Mouse (Mus musculus) adrenal gland, postnatal 10 days (tissue): Measurements from ENCODE around the gene Trak1. TPM values are rescaled to one million over a fixed set of nuclear protein-coding genes. Genes with fewer than 3 reads are reported as not detected.
A peak's percentile ranks its signal among the peaks of the same experiment; 100 is the strongest.
"Not testable (repeated sequence)": the region's sequence is repeated elsewhere in the genome, so short reads cannot be mapped to it uniquely, and the experiment has no call there.

Experiments
- DNase-seq: peaks from one replicate; pipeline ENCODE4 v3.0.0; 2021; ENCODE audit warnings: mixed read lengths
- total RNA-seq, 2 experiments: library from RNA; stranded (reverse); gene quantifications; 2 replicates each; pipeline ENCODE4 v1.2.3; 2021

Trak1 gene
- total RNA-seq, 2 experiments from 2014 or later: 84.0 to 117 TPM

DNA sequence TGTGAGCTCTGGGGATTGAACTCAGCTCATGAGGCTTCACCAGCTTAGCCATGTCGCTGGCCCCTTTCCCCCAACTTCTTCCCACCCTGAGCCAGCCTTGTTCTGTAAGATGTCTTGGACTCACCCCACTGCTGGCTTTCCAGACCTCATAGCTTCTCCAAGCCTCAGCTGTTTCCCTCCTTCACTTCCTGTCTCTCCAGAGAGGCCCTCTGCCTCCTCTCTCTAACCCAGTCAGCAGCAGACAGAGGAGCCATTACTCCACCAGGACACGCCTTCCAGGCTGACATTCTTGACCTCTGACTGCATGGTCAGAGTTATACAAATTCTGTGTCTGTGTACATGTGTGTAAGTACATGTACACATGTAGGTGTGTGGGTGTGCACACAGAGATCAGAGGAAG, 23.1 kb downstream of the Trak1 start:
- no peak for DNase-seq

DNA sequence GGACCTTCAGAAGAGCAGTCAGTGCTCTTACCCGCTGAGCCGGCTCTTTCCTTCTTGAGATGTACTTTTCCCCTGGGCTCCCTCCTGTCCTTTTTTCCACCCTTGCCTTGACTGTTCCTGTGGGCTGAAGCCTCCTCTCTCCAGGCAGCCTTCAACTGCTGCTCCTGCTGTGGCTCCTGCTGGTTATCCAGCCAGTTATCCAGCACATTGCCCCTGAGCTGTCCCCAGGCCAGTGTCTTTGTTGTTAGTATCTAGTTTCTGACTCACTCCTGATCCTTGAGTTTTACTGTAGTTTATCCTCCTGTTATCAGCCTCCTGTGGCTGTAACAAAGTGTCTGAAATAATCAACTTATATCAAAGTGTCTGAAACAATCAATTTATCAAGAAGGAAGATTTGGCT, 23.8 kb downstream of the Trak1 start:
- DNase-seq: no peak

DNA sequence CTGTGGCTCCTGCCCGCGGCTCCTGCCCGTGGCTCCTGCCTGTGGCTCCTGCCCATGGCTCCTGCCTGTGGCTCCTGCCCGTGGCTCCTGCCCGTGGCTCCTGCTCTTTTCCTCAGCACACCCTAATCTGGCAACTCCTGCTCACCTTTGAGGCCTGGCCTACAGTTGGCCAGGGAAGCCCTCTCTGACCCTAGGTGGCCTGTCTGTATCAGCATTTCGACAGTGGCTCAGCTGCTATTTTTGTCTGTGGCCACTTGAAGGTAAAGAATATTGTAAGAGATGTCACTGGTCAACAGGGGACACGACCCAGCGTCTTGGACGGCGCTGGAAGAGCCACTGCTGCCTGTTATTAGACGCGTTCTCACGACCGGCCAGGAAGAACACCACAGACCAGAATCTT, 24.7 kb downstream of the Trak1 start:
- no peak for DNase-seq

DNA sequence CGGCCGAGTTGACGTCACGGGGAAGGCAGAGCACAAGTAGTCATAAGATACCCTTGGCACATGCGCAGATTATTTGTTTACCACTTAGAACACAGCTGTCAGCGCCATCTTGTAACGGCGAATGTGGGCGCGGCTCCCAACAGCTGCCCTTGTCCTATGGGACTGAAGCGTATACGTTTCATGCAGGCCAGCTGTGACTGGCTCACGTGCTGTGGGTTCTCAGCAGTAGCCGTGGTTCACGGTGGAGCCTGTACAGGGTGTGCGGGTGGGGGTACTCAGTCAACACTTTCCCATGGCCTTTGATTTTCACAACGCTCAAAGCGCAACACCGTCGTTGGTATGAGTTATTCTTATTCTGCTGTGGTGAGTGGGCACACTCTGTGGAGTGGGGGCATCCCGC, 31.0 kb downstream of the Trak1 start:
- DNase-seq: not testable (repeated sequence)

DNA sequence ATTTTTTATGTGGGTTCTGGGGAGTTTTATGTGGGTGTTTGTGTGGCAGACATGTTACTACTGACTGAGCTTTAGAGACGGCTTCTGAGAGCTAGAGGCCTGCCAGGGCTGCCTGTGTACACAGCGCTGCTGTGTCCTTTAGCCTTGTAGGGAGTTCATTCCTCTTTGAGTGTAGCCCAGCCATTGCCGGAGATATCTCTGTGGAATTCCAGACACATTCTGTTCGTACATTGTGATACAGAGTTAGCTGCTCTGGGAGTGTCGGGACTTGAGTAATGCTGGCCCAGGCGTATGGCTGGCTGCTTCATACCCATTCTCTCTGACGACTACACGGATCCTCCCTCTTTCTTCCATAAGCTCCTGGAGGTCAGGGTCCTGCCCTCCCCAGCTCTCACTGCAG, 31.9 kb downstream of the Trak1 start:
- no peak for DNase-seq

DNA sequence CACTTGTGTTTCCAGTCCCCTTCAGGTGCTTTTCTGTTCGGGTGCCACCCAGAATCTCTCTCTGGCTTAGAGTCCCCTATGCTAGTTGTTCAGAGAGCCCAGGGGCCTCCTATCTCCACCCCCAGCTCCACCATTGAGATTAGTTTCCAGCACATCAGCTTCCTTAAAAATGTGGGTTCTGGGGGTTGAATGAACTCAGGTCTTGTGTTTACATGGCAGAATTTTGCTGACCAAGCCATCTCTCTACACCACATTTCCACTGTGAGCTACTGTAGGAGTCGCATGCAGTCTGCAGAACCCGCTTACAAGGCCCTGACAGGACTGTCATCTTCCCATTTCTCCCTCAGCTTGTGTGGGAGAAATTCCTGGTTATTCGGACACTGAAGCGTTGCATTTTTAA, 32.8 kb downstream of the Trak1 start:
- no peak for DNase-seq

DNA sequence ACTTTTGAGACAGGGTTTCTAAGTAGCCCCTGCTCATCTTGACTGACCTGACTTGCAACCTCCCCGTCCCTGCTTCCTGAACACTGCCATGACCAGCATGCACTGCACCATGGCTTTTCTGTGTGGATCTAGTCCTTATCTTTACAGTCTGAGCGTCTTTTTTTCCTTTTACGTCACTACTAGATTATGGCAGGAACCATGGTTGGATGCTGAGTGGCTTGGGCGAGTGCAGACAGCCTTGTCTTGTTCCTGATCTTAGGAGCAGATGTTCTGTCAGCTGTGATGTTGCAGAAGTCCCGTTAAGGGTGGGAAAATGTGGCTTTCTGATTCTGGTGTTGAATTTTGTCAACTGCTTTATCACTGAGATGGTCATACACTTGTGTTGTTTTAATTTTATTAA, 34.1 kb downstream of the Trak1 start:
- no peak for DNase-seq

DNA sequence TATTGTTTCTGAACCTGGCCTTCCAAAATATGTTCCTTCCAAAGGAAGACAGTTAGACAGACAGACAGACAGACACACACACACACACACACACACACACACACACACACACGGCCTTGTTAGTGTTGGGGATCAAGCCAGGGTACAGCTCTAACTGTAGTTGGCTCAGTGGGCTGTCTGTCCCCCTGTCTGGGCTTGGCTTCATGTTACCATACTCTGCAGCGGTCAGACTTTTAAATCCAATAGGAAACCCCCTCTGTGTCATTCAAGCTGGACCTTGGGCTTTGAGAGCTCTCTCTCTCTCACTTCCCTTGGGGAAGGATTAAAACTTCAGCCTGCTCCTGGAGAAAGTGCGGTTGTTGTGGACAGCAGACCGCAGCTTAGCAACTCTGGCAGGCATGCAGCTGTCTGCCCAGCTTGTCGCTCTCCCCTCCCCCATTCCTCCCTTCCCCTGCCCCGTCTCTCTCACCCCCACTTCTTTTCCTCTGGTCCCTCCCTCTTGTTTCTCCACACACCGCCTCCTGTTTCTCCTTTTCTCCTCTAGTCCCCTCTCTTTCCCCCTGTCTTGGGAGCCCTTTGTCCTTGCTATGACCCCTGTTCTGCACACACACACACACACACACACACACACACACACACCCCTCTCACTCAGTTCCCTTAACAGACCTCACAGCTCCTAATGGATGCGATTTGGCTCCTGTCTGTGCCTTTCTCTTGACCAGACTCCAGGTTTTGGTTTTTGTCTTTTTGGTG, 34.8 kb downstream of the Trak1 start:
- DNase-seq: peak; percentile 68

DNA sequence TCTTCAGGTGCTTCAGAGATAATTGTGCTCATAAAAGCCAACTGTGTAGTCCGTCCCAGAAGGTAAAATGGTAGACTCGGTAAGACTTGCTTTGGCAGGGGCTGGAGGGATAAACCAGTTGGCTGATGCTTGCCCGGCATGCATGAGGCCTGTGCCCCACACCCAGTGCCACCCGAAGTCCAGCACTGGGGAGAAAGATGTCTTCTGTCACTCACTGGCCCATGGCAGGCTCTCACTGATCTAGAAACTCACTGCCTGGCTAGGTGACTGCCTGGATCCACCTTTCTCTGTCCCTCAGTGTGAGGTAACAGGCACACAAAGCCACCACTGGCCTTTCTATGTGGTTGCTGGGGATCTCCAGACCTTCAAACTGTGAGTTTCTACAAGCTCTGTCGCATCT, 36.3 kb downstream of the Trak1 start:
- DNase-seq: no peak

DNA sequence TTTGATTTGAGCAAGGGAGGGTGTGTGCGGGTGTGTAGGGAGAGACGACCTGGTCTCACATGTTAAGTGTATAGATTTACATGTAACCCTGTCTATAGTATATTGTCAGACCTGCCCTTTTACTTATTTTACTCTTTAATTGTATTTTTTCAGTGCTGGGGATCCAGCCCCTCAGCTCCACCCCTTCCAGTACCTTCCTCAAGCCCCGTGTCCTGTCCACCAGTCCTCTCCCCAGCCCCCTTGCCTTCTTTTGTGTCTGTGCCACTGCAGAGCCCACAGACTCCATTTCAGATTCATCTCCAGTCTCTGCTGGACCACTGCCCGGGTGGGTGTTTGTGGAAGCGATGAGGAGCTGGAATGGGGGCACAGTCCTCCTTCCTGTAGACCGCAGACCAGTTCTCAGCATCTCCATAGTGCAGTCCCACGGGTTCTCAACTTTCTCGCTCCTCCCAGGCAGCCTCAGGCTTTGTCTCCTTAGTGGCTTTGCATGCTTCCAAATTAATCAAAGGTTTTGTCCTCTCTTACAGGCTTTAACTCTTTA, 37.1 kb downstream of the Trak1 start:
- no peak for DNase-seq

DNA sequence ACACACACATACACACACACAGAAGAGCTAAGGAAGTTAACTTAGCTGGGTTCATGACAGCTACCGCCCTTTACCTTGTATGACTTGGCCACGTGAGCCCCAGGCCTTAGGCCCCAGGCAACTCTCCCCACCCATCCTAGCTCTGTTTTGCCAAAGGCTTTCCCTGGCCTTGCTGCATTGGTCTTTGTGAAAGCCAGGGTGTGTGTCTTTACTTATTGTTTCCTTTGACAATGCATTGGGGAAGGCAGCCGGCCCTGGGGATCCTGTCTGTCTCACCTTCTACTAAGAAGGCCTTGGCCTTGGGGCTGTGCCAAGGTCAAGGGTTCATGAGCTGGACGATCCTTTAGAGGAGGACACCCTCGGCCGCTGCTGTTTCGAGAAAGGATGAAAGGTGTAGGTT, 38.3 kb downstream of the Trak1 start:
- no peak for DNase-seq

DNA sequence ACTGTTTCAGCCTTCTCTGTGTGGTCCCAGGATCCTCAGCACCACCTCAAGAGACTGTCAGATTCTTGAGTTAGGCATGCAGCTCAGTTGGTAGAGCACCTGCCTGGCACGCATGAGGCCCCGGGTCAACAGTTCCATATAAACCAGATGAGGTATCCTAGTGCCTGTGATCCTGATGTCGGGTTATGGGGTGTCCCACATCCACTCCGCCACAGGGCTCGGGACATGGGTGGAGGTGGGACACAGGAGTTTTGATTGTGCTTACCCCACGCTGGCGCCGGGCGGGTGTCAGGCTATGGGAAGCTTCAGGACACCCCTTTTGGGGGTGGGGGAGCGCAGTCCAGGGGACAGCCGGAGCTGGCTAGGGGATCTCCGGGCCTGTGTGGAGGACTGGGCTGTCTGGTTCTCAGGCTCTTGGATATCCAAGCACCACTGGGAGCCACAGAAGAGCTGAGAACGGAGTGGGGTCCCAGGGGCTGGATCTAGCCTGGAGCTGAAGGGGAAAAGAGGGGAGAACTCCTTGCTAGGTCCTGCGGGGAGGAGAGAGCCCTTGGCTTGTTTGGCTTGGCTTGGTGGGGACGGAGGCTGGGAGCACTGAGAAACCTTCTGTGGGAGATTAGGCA, 39.1 kb downstream of the Trak1 start:
- no peak for DNase-seq

DNA sequence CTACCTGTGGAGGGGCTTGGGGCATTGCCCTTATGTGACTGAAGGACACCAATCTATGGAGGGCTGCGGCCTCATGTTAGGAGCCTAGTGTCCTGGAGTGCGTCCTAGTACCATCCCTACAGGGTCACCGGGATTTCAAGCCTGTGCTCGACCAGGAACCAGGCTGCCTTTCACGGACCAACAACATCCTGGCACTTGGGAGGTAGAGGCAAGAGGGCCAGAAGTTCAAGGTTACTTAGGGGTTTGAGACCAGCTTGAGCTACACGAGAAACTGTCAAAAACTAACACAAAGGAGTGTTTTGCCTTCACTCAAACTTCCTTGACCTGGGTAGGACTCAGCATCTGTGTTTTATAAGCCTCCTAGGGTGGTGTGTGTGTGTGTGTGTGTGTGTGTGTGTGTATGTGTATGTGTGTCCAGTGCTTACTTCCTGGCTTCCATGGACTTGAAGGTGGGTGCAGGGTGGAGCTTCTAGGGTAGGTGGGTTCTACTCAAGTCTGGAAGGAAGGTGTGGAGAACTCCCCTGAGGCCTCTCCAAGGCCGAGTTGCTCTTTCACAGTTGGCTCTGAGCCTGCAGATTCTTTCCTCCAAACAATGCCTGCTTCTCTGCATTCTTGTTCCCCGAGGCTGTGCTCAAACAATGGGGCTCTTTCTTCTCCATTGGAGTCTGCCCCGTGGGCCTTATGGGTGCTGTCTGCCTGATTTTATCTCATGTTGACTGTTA, 40.1 kb downstream of the Trak1 start:
- DNase-seq: no peak

DNA sequence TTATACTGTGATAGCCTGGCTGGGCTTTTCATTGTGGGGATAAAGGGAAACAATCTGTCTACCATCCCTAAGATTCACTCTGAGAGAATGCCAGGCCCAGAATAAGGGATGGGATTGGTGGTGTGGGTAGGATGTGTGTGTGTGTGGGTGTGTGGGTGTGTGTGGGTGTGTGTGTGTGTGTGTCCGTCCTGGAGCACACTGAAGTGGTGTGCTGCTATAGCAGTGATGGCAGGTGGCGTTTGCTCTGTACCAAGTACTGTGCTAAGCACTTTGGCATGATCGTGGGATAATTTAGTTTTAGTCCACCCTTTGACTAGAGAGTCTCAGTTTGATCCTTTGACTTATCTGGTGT, 40.6 kb downstream of the Trak1 start:
- no peak for DNase-seq

DNA sequence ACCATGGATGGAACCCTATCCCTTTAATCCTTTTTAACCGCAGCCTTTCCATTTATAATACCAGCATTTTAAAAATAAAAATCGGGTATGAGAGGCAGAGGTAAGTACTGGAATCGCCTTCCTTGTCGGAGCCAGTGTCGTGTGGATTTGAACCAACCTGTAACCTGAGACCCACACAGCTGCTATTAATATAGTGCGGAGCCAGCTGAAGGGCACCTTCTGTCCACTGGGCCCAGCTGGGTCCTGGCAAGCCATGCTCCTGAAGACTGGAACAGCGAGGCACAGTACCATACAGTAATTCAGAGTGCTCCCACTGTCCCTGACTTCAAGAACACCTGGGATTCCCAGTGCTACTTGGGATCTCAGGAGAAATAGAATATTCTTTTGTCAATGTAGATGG, 44.5 kb downstream of the Trak1 start:
- DNase-seq: no peak

DNA sequence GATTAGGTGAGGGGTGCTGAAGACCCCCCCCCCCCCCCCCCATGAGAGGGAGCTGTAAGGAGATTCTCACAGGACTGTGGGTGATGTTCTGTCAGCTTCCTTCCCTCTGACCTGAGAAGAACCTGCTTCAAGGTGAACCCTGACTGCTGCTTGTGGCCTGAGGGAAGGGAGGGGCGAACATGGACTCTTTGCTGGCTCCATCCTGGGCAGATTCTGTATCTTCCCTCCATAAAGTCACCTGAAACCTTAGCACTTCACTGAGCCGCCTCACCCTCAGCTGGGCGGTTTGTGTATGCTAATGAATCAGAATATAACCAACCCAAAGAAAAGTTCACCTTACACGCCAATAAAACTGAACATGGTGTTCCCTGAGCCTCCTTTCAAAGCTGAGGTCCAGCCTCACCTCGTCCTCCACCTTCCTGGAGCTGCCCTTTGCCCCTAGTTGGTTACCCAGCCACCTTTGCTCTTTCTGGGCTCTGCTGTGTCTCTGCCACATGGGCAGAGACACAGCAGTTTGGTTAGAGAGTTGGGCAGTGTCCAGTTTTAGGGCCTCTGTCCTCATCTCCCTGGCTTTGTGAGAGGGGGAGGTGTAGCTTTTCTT, 45.3 kb downstream of the Trak1 start:
- no peak for DNase-seq

DNA sequence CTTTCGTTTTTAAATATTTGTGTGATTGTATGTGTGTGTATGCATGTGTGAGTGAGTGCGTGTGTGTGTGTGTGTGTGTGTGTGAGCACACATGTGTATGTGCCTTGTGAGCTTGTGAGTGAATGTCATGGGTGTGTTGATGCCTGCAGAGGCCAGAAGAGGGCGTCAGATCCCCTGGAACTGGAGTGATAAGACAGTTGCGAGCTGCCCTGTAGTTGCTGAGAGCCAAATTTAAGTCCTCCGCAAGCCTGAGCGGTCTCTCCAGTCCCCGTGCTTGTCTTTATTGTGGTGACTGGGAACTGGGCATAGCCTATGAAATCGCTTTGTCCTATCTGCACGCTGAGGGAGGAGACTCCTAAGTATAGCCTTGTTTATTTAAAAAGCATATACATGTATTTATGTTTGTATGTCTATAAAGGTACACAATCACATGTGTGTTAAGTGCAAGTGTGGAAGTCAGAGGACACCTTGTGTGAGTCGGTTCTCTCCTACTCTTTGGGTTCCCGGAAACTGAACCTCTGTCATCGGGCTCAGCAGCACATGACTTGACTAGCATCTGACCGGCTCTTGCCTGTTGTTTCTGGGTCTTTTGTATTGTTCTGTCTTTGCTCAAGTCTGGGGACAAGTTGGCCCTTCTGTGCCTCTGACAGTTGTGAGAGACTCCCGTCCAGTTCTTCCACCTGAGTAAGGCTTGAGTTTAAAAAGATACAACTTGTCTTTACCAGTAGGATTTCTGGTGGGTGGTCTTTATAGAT, 46.0 kb downstream of the Trak1 start:
- no peak for DNase-seq

DNA sequence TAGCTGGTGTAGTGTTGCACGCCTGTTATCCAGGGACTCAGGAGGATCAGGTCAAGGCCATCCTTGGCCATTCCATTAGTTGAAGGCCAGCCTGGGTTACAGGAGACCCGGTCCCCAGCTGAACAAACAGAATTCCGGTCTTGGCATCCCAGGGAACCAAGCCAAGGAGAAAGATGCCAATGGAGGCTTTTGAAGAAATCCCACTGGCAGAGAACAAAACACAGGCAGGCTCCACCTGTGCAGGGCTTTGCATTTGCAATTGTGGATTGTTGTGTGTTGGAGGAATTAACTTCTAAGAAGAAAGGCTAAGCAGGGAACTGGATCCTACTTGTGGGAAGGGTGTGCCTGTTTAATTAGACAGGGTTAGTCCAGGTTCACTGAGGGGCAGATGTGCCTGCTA, 47.0 kb downstream of the Trak1 start:
- no peak for DNase-seq

DNA sequence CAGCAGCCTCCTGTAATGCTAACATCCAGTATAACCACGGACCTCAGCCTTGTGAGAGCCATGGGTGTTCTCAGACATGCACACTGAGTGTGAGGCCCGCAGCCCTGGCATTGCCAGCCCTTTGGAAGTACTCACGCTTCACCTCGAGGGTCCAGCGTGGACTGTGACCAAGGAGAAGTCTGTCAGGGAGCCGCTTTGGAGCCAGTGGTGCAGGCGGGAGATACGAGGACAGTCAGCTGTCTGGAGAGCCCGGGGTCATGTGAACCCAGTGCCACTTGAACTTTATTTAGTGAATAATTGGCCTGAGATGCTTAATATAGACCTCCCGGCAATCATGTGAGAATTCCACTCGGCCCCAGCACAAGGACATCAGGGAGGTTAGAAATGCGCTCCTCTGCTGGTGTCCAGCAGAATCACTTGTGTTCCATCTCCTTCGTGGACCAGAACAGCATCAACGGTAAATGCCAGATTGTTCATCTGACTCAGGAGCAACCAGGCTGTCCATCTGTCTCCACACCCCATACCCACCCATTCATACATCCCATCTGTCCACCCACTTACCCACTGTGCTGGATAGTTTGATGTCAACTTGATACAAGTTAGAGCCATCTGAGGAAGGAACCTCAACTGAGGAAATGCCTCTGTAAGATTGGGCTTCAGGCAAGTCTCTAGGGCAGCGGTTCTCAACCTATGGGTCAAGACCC, 48.3 kb downstream of the Trak1 start:
- DNase-seq: no peak

DNA sequence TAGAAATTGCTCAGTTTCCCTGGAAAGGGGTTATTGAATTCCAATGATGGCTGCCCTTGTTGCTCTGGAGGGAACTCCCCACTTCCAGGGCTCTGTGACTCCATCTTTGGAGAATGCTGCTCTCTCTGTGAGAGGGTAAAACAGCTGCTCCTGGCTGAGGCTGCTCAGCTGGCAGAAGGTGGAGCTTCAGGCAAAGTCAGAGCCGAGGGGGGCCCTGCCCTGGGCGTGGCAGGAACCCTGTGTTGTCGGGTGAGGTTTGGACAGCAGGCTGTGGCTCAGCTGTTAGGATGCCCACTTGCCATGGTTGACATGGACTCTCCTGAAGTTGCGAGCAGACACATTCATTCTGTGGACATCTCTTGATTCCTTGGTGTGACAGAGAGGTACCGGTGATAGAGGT, 49.3 kb downstream of the Trak1 start:
- DNase-seq: no peak

DNA sequence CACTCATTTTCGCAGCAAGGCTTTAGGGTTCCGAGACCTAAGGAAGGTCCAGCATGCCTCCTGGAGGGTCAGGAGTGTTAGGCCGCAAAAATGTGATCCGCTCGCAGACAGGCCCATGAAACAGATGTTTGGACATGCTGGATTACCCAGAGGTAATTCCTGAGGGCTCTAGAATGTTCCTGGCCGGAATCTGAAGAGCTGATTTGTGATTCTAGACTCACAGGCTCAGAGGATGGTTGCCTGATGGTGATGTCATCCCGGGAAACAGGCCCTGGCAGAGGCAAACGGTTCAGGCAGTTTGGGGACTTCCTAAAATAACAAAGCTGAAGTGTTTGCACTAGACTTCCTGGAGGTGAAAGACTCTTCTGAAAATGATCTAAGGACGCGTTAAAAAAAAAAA, 50.7 kb downstream of the Trak1 start:
- DNase-seq: no peak

DNA sequence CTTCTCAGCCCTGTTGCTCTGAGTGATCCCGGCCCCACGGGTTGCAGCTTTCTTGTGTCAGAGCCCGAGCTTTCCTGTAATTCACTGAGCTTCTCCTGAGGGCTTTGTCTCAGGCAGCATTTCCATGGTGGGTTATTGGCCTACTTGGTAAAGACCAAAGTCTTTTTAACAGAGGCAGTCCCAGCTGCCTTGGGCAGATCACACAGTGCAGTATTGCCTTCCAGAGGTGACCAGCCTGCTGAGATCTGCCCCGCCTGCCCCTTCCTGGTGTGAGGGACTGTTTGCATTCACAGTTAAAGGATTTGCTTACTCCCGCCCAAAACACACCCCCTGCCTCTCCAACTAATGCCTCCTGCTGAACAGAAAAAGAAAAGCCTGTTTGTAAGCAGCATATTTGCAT, 51.2 kb downstream of the Trak1 start:
- no peak for DNase-seq
